Mouse (Mus musculus): ENCODE results near the gene Zmiz1. TPM values are rescaled to one million over a fixed set of nuclear protein-coding genes. Genes with fewer than 3 reads are reported as not detected.

Zmiz1 gene
- polyA plus RNA-seq, 2 experiments from 2014 or later, result 21.2 to 34.3 TPM

GRCm38 (mm10) chr14:25493301-25494241 is 34.6 kb downstream of the Zmiz1 start:
- ATAC-seq, result peak; percentile 96

DNA sequence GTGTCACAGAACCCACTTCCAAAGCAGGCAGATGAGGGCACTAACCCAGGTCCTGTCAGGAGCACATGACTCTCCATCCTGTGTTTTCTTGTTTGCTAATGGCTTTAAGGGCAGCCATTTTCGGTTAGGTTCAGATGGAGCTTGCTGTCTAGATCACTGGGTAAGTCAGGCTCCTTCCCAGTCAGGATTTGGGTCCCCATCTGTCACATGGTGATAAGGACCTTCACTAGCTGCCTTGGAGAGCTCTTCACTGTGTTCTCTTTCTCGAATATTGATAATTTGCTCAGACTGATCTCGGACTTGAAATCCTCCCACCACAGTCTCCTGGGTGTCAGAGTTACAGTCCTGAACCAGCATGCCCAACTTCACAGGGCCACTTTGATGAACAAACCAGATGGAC is 35.8 kb downstream of the Zmiz1 start:
- no peak for ATAC-seq

GRCm38 (mm10) chr14:25496116-25496515 is 37.1 kb downstream of the Zmiz1 start:
- ATAC-seq, result no peak

DNA sequence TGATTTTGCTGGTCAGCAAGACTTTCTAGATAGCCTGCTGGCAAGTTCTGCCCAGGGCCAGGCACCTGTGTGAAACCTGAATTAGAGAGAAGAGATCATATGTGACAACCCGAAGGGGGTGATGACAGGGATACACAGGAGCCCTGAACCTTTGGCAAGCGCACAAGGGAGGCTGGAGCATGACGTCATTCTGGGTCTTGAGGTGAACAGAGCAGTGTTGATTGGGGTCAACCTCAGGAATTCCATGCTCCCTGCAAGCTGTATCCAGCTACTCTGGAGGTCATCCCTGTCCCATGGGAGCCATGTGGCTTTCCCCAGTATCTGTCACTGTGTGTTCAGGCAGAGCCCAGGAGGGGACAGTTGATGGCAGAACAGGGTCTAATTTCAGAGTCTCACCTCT is 38.0 kb downstream of the Zmiz1 start:
- no peak for ATAC-seq

DNA sequence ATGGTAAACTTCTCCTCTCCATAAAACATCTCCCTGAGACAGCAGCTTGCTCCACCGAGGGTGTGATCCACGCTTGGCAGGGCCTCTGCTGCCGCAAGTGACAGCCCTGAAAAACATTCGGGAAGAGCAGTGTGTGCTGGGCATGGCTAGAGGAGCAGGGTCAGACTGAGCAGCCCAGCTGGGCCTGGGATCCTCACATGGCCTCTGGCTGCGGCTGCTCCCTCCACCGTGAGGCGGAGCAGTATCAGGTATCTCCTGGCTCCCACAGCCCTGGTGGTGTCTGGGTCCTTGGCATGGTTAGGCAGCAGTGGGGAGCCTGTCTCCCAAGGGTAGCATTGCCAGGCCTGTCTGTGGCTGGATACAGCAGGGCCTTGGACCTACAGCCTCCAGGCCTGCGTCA is 38.6 kb downstream of the Zmiz1 start:
- ATAC-seq, result no peak

DNA sequence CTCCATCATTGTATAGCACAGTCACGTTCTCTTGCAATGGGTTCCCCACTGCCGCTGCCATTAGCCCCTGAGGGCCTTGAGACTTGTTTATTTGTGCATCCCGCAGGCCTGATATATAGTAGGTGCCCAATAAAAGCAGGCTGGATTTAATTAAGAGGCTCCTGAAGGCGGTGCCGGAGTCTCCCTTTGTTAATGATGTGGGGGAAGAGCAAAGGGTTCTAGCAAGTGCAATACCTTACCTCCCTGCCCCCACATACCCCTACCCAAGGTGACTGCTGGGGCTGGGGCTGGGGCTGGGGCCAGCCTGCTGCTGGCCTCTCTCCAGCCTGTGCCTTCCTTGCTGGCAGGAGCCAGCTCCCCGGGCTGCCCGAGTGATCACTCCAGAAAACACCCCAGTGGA is 39.4 kb downstream of the Zmiz1 start:
- ATAC-seq, result no peak

GRCm38 (mm10) chr14:25499526-25499925 is 40.5 kb downstream of the Zmiz1 start:
- no peak for ATAC-seq

GRCm38 (mm10) chr14:25500511-25501120 is 41.6 kb downstream of the Zmiz1 start:
- peak; percentile 36 for ATAC-seq

DNA sequence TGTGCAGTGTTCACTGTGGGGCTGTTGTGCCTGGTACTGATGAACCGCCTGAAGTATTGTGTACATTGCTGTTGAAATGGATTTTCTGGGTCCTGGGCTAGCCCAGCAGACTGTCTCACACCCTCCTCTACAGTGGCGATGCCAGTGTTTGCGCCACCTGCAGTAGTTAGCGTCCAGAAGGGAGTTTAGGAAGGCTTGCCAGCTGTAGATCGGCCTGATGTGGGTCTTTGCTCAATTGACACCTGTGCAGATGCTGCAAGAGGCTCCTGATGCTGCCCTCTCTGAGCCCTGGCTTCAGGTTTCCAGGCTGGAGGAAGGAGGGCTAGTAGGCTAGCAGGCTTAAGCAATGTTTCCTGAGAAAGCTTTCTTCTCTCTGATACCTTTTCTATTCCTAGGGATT is 42.5 kb downstream of the Zmiz1 start:
- no peak for ATAC-seq

GRCm38 (mm10) chr14:25502355-25502754 is 43.4 kb downstream of the Zmiz1 start:
- no peak for ATAC-seq

GRCm38 (mm10) chr14:25504241-25504640 is 45.3 kb downstream of the Zmiz1 start:
- no peak for ATAC-seq

DNA sequence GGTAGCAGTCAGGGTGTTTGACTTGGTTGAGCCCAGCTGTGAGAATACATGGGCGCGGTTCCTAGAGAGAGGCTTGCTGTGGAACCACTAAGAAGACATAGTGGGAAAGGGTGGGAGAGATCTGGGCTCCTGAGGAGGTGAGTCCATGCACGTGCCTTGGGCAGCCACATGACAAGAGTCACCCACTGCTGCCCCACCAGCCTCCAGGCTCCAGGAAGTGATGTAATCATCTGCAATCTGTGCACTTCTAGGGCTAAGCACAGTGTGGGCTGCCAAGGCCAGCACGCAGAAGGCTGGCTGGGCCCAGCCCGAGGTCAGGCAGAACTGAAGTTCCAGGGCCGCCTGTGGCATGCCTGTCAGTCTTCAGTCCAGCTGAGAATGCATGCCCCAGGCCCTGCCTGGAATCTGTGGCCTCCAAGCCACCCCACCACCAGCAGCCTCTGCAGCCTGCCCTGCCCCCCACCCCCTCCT is 46.3 kb downstream of the Zmiz1 start:
- ATAC-seq, result peak; percentile 65

DNA sequence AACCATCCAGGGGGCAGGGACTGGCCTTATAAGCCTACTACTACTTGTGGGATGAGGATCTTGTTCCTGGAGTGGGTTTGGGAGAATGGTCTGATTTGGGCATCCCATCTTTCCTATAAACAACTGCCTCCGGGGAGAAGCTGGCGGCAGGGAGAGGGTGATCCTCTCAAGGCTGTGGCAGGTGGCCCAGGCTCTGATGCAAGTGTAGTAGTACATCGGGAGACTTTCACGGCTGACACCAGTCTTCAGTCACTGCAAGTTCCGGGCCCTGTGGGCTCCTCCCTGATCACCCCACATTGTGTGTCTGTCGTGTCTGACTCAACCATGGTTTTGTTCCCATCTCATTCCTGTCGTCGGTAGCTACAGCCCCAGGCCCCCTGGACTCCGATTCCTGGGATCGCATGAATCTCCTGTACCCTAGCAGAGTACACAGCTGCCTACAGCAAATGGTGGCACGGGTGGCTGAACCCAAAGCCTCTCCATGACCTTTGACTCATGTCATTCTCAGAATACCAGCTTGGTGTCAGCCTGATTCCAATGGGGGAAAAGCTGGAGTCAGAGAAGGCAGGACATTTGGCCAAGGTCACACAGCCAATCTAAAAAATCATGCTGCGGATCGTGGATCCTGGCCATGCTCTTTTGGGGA is 49.2 kb downstream of the Zmiz1 start:
- no peak for ATAC-seq

DNA sequence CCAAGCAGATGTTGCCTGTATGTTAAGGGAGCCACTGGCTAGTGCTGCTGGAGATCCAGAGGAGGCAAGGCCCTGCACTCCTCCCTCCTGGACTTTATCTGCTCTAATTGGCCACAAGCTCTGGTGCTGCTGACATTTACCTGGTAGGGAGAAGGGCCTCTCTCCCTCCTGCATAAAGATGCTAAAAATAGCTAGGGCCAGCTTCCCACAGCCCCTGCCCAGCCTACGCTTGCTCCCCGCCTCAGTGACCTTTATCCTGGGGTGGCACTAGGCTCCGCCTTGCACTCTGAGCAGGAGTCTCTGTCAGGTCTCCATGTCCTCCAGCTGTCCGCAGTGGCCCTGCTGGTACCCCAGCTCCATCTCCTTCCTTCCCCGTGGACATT is 49.8 kb downstream of the Zmiz1 start:
- no peak for ATAC-seq

DNA sequence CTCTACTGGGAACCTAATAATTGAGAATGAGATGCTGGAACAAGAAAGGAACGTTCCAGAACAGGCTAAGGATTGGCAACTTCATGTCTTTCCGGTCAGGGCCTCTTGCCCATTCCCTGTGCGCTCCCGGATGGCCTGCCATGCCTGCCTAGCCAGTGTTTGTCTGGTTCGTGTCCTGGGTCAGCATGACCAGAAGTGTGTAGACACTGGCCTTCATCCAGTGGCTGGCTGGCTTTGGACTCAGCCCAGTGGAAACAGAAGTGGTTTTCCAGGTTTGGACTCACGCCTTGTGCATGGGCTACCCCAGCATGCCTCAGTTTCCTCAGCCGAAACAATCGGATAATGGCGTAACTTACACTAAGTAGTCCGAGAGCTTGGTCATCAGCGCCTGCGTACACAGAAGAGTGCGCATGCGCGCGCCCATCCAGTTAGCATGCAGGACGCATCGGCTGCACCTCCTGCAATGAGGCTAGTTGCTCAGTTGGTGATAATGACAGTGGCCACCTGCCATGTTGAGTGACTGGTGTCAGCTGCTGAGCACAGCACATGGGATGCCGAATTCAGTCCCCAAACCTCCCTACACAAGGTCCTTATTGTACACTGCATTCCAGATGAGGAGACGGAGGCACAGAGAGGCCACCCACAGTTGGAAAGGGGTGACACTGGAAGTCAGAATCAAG is 50.6 kb downstream of the Zmiz1 start:
- no peak for ATAC-seq

GRCm38 (mm10) chr14:25510362-25510761 is 51.4 kb downstream of the Zmiz1 start:
- ATAC-seq, result no peak

DNA sequence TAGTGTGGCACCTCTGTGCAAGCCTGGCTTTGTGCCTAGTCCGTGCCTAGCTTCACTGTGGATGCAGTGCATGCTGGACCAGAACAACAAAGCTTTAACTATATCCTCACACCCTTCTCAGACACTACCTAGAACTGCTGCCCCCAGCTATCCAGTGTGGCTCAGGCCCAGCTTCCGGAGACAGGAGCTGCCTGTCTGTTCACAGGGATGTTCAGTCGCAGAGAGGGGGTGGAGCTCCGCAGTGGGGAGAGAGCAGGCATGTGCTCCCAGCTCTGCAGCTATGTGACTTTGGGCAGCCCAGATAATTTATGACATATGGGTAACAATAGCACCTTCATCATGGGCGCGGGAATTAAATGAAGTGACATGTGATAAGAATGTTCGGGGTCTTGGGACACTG is 52.0 kb downstream of the Zmiz1 start:
- no peak for ATAC-seq

DNA sequence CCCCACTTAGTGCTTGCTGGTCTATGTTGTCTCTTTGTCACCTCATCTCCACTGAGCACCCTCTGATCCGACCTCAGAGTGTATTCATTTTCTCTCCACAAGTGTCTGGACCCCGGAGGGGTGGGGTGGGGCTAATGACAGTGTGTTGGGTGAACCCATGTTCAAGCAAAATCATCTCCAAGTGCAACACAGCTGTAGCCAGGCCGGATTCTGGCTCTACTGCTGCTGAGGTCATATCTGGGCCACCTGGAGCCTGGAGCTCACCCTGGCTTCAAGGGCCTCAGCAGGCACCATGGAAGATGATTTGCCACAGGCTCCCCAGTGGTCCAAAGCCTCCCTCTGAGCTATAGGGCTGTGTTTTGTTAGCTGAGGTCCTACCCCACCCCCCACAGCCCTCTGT is 52.6 kb downstream of the Zmiz1 start:
- no peak for ATAC-seq

GRCm38 (mm10) chr14:25511967-25512366 is 53.0 kb downstream of the Zmiz1 start:
- ATAC-seq, result no peak

DNA sequence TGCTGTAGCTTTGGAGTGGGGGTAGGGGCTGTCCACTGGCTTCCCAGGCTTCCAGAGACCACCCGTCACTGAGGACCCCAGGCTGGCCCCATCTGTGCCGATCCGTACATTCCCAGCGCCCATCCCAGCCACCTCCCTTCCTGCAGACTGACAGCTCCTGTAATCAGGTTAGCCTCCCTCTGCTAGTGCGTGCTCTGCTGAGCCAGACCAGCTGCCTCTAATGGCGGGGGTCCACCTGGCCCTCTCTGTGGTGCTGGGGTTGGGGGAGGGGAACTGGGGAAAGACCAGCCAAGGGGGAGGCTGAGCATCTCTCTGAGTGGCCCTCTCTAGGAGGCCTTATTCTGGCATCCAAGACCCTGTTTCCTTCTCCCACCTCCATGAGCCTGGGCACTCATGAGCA is 53.8 kb downstream of the Zmiz1 start:
- ATAC-seq, result no peak

DNA sequence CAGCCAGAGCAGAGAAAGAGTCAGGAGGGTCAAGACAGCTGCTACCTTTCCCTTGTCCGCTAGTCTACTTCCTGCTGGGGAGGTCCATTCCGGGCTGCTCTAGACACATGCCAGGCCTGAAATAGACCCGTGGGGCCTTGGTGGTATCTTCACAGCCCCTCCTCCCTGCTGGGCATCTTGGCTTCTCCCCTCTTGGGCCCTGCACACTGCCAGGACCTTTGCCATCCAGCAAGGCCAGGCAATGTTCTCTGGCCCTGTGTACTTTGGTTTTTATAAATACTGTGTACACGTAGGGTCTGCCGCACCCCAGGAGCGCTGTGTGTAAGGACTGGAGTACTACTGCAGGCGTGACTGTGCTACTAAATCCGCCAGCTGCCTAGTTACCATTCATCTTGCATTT is 54.5 kb downstream of the Zmiz1 start:
- ATAC-seq, result no peak

DNA sequence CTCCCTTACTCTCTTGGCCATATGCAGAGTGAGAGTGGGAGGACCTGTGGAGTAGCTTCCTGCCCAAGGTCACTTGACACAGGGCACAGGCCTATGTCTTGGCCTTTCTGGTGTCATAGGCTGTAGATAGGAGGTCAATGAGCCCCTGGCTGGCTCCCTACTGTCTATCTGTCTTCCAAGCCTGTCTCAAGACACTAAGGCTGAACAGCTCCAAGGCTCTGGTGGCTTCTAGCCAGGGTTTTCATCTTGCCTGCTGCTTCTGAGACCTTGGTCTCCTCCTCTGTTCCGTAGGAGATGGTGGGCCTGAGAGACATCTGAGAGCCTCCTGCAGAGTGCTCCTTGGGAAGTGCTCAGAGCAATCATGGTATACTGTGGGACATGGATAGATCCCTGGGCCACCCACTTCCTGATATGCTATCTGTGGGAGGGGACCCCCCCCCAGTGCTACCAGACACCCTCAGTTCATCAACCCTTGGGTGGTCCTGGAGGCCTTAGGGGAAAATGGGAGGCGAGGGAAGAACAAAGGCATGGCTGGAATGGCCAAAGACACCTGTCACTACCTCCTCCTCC is 56.0 kb downstream of the Zmiz1 start:
- ATAC-seq, result no peak

GRCm38 (mm10) chr14:25515924-25516323 is 56.9 kb downstream of the Zmiz1 start:
- ATAC-seq, result no peak
